In genomic region chr1:162359270-162359669, GRCm38 (mm10) we compare ENCODE assay signal across 9 mouse cellular contexts.
DNase-seq lines count a peak whose midpoint lies in the region; ATAC-seq and TF ChIP-seq lines count a peak whose summit lies in the region.
"Had no signal": no experiment of that assay in that cellular context is flagged by ENCODE, and none has a peak within 500 bp of the region (broad histone marks: within the 10 kb centered on the region; RNA-seq: fewer than 3 reads in every experiment).

No protein-coding gene starts in this region.

- H3K27ac ChIP-seq in gastrocnemius, adult 2 months, result no peak overlapping the region
- peak overlapping the region; percentile 76 for H3K27ac ChIP-seq in kidney, postnatal 0 days
- H3K27ac ChIP-seq in limb, embryonic 14.5 days (replicated peaks; ENCODE audit: low read depth, low read length), result 0 out of 2 replicates have a peak overlapping the region, but pooled peaks have one; percentile 14
- no peak overlapping the region for H3K27ac ChIP-seq in neural tube, embryonic 11.5 days (ENCODE audit: low read depth, low read length)
- H3K27ac ChIP-seq: heart, embryonic 15.5 days had no signal

- peak overlapping the region; percentile 10; the same call in 1 of the 2 replicates for H3K4me2 ChIP-seq in kidney, postnatal 0 days (ENCODE audit: low read length)
- no peak overlapping the region for H3K4me2 ChIP-seq in limb, embryonic 14.5 days (replicated peaks; ENCODE audit: low read depth, low read length, severe bottlenecking)
- no peak overlapping the region for H3K4me2 ChIP-seq in neural tube, embryonic 11.5 days (ENCODE audit: low read depth)
- H3K4me2 ChIP-seq: heart, embryonic 15.5 days had no signal

- no peaks in the 10 kb centered on the region for H3K4me1 ChIP-seq in kidney, postnatal 0 days (replicated peaks; ENCODE audit: insufficient read depth, low read length)
- H3K4me1 ChIP-seq in limb, embryonic 14.5 days (ENCODE audit: control insufficient read depth, insufficient read depth, low read length), result peaks cover 16% of the 10 kb centered on the region
- H3K4me1 ChIP-seq in neural tube, embryonic 11.5 days (ENCODE audit: control insufficient read depth, insufficient read depth, low read length), result no peaks in the 10 kb centered on the region

- no peak for TF ChIP-seq POLR2A in limb, embryonic 14.5 days (IDR thresholded peaks at IDR 0.05; ENCODE audit: borderline replicate concordance, extremely low read depth, insufficient read depth, insufficient read length)

- WGBS in kidney, postnatal 0 days, result 54% methylated on average over 8 of the region's 8 CpGs
- 47% methylated on average over 8 of the region's 8 CpGs for WGBS in limb, embryonic 14.5 days
- 72% methylated on average over 8 of the region's 8 CpGs for WGBS in neural tube, embryonic 11.5 days

- H3K36me3 ChIP-seq in kidney, postnatal 0 days (ENCODE audit: insufficient read depth, low read length), result no peaks in the 10 kb centered on the region
- H3K36me3 ChIP-seq in limb, embryonic 14.5 days (ENCODE audit: control insufficient read depth, insufficient read depth, low read length), result no peaks in the 10 kb centered on the region
- no peaks in the 10 kb centered on the region for H3K36me3 ChIP-seq in neural tube, embryonic 11.5 days (ENCODE audit: control insufficient read depth, insufficient read depth, low read length)
- H3K36me3 ChIP-seq: heart, embryonic 15.5 days had no signal

- TF ChIP-seq CTCF in gastrocnemius, adult 2 months (IDR thresholded peaks at IDR 0.05), result peak; percentile 61
- peak; percentile 89 for TF ChIP-seq CTCF in kidney, postnatal 0 days (IDR thresholded peaks at IDR 0.05; ENCODE audit: low read depth)

- no peak for DNase-seq in gastrocnemius, adult 2 months
- DNase-seq in gastrocnemius, adult 18-20 months (ENCODE audit: low spot score), result no peak
- peak; percentile 78 to 82 for DNase-seq in cerebellum, postnatal 14 days
- peak; percentile 45 to 62 for DNase-seq in frontal cortex, postnatal 10 days (ENCODE audit: low spot score in 2 of 2)
- peak; percentile 86 for DNase-seq in kidney, postnatal 0 days (ENCODE audit: low spot score)
- peak; percentile 61 for DNase-seq in limb, embryonic 14.5 days (ENCODE audit: low spot score)
- peak; percentile 49 for DNase-seq in neural tube, embryonic 11.5 days (ENCODE audit: low spot score)

- peak; percentile 77 for ATAC-seq in kidney, postnatal 0 days (replicated peaks; ENCODE audit: low FRiP score, low read depth)
- ATAC-seq in limb, embryonic 14.5 days (ENCODE audit: low FRiP score, low read depth), result peak; percentile 54
- 0 out of 2 replicates have a peak, but pooled peaks have one; percentile 35 for ATAC-seq in neural tube, embryonic 11.5 days (ENCODE audit: insufficient read depth, low FRiP score, low TSS enrichment)
- ATAC-seq in erythroblast, adult 5-6 weeks (replicated peaks; ENCODE audit: low FRiP score, poor library complexity, severe bottlenecking), result no peak

- no peak overlapping the region for H3K9ac ChIP-seq in kidney, postnatal 0 days (ENCODE audit: low read depth, low read length)
- H3K9ac ChIP-seq in limb, embryonic 14.5 days (ENCODE audit: low read depth, low read length, severe bottlenecking), result no peak overlapping the region
- no peak overlapping the region for H3K9ac ChIP-seq in neural tube, embryonic 11.5 days (ENCODE audit: low read length)
- H3K9ac ChIP-seq: heart, embryonic 15.5 days had no signal

- intact Hi-C loops in gastrocnemius, adult 2 months (cut with DNase I), result loop anchor here (10.0 kb wide), 3 partner anchors 116 to 306 kb away; partner anchors contain the start of gene Dnm3

- no peak overlapping the region for H3K4me3 ChIP-seq in gastrocnemius, adult 2 months
- H3K4me3 ChIP-seq in kidney, postnatal 0 days (replicated peaks; ENCODE audit: low read depth, low read length), result no peak overlapping the region
- no peak overlapping the region for H3K4me3 ChIP-seq in limb, embryonic 14.5 days (replicated peaks; ENCODE audit: low read length)
- H3K4me3 ChIP-seq in neural tube, embryonic 11.5 days (ENCODE audit: low read depth, low read length), result no peak overlapping the region
- H3K4me3 ChIP-seq: heart, embryonic 15.5 days had no signal

- H3K9me3 ChIP-seq in kidney, postnatal 0 days (replicated peaks; ENCODE audit: low read length), result no peaks in the 10 kb centered on the region
- no peaks in the 10 kb centered on the region for H3K9me3 ChIP-seq in limb, embryonic 14.5 days (ENCODE audit: control insufficient read depth, low read length)
- no peaks in the 10 kb centered on the region for H3K9me3 ChIP-seq in neural tube, embryonic 11.5 days (ENCODE audit: control insufficient read depth, low read length)
- H3K9me3 ChIP-seq: heart, embryonic 15.5 days had no signal

- no peaks in the 10 kb centered on the region for H3K27me3 ChIP-seq in kidney, postnatal 0 days (ENCODE audit: insufficient read depth, low read length)
- H3K27me3 ChIP-seq in limb, embryonic 14.5 days (ENCODE audit: control insufficient read depth, insufficient read depth, low read length), result no peaks in the 10 kb centered on the region
- H3K27me3 ChIP-seq in neural tube, embryonic 11.5 days (ENCODE audit: control insufficient read depth, insufficient read depth, low read length), result no peaks in the 10 kb centered on the region

Comparison
In these comparisons a context has a peak if more than half of its experiments do, and no peak if none do; other contexts are left out.
1. DNase-seq: peak in cerebellum, postnatal 14 days (2 of 2), frontal cortex, postnatal 10 days (2 of 2), kidney, postnatal 0 days (single experiment), limb, embryonic 14.5 days (single experiment) and neural tube, embryonic 11.5 days (single experiment); none in gastrocnemius, adult 2 months (single experiment) and gastrocnemius, adult 18-20 months (single experiment).
2. H3K27ac ChIP-seq: peak in kidney, postnatal 0 days (single experiment) and limb, embryonic 14.5 days (single experiment); none in gastrocnemius, adult 2 months (single experiment) and neural tube, embryonic 11.5 days (single experiment).